Mouse (Mus musculus) bone marrow, adult 2 months (tissue): Measurements from ENCODE around the gene Chd9.

Experiments
- CTCF ChIP-seq: fragments of 200-500 bp; IDR thresholded peaks from 2 replicates; pipeline ENCODE4 v1.5.1; 2011; ENCODE audit warnings: low read length, control low read depth; ENCODE audit not compliant: control insufficient read depth, insufficient read depth
- POLR2A ChIP-seq: fragments of 200-500 bp; IDR thresholded peaks from 2 replicates; pipeline ENCODE4 v1.6.1; 2011; ENCODE audit warnings: low read depth, mild to moderate bottlenecking, control low read depth, low read length, borderline replicate concordance; ENCODE audit not compliant: control insufficient read depth

- TF ChIP-seq POLR2A (no peak), CTCF (no peak)
Observed at GRCm38 (mm10) chr8:90816061-90816882, 11.9 kb upstream of the Chd9 start.
